Mouse (Mus musculus) thymus, adult 18-20 months (tissue): ENCODE results near the gene Arf5.

Experiments
- DNase-seq, 2 experiments: peaks; one replicate each; pipeline ENCODE4 v3.0.0; 2022; ENCODE audit warnings: mixed read lengths in 2 of 2

Arf5 gene

DNA sequence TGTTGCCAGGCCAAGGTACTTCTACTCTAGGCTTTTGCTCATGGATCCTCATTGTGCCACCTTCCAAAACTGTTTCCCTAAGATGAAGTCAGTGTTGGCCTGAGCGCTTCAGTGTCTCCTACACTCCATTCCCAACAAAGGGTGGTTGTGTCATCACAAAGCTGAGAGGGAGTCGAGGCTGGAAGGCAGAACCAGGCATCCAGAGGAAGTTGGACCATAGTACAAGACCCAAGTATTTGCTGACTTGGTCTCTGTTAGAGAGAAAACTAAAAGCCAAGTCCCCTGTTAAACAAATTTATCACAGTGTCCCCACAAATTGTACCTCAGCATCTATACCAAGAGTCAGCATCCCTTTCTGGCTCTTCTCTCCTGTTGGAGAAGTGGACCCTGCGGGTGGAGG, 4.9 kb downstream of the Arf5 start, which contains the start of gene Gcc1:
Gcc1 (minus strand) TSS at position 101 of the 400 bp plus-strand sequence.
- no peak for DNase-seq

GRCm38 (mm10) chr6:28429870-28430269, 6.5 kb downstream of the Arf5 start:
- no peak for DNase-seq

GRCm38 (mm10) chr6:28430795-28431537, 7.6 kb downstream of the Arf5 start:
- DNase-seq = no peak

- no peak for DNase-seq
Observed at GRCm38 (mm10) chr6:28431538-28431855, 8.1 kb downstream of the Arf5 start.

DNA sequence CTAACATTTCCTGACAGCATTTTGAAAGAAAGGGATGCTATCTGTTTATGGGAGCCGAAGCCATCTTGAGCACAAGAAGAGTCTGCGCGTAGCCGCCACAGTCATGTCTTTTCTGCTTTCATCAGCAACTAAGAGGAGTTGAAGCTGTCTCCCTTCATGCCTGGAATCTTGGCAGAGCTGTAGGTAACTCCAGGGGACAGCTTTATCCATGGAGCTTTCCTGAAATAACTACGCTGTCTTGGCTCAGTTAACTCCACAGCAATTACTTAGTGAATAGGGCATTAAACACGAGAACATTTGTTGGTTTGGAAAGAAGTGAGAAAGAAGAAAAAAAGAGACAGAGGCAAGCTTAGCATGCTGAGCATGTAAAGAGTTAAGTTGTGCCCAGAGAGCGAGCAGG, 24.6 kb downstream of the Arf5 start:
- DNase-seq = no peak

- DNase-seq = no peak
Observed at GRCm38 (mm10) chr6:28449253-28449652, 25.9 kb downstream of the Arf5 start, which contains the start of gene Pax4. Gene Pax4, minus strand, starts transcription at chr6:28449353.

- no peak for DNase-seq
Observed at GRCm38 (mm10) chr6:28450481-28450880, 27.1 kb downstream of the Arf5 start.

DNA sequence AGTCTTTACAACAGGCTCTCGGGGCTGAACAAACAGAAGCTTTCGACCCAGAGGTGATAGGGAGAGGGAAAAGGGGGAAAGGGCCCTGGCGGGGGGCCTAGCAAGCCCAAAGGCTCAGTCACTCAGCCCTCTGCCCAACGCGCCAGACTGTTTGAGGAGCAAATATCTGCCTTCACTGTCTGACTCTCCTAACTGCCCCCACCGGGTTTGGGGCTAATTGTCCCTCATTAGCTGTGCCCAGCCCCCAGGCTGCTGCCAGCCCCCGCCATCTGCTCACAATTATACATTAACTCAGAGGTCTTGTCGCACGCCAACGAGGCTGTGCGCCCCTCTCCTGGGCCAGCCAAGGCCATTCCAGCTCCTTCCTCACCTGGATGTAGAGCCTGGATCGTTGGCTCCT, 27.6 kb downstream of the Arf5 start:
- DNase-seq = no peak

- DNase-seq = no peak
Observed at GRCm38 (mm10) chr6:28459221-28459668, 35.9 kb downstream of the Arf5 start.

DNA sequence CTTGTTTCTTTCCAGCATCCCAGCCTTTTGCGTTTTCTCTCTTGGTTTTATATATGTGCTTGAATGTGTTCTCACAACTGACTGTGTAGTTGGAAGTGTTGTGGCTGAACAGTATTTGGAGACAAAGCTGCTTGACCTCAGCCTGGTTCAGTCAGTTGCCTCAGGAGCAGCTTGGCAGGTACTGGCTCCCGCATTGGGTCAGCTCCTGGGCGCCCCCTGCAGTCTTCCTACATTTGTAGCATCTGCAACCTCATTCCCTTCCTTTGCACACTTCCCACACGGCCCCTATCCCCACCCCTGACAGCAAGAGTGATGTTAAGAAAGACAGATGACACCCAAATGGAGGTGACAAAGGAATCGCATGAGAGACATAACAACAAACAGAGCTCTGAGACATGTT, 37.2 kb downstream of the Arf5 start:
- peak; percentile 24 for DNase-seq

- DNase-seq = no peak
Observed at GRCm38 (mm10) chr6:28464630-28465029, 41.3 kb downstream of the Arf5 start.

- no peak for DNase-seq
Observed at GRCm38 (mm10) chr6:28470017-28470602, 46.8 kb downstream of the Arf5 start.

DNA sequence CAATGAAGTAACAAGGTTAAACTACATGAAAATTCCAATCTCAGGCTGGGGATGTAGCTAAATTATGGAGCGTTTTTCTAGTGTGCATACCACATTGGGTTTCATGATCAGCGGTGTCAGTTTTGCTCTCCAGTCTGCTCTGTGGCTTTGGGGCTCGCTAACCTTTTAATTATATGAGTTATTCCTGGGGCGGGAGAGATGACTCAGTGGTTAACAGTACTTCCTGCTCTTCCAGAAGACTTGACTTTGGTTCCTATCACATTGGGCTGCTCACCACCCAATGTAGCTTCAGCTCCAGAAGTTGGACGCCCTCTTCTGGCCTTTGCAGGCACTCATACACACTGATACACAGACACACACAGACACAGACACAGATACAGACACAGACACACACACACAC, 47.3 kb downstream of the Arf5 start:
- no peak for DNase-seq

- DNase-seq = no peak
Observed at GRCm38 (mm10) chr6:28471284-28472035, 48.1 kb downstream of the Arf5 start.

DNA sequence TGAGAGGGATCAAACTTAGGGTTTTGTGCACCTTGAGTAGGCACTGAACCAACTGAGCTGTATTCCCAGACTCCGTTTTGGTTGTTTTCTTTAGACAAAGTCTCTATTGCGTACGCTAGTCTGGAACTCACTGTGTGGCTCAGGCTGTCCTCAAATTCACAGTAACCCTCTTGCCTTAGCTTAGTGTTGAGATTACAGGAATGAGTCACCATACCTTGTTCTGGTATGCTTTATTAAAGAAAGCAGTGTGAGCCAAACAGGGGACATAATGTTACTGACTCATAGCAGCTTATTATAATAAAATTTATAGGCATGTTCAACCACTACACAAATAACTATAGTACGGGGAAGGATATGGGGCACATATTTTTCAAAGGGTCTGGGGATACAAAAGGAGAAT, 50.9 kb downstream of the Arf5 start:
- DNase-seq = no peak

DNA sequence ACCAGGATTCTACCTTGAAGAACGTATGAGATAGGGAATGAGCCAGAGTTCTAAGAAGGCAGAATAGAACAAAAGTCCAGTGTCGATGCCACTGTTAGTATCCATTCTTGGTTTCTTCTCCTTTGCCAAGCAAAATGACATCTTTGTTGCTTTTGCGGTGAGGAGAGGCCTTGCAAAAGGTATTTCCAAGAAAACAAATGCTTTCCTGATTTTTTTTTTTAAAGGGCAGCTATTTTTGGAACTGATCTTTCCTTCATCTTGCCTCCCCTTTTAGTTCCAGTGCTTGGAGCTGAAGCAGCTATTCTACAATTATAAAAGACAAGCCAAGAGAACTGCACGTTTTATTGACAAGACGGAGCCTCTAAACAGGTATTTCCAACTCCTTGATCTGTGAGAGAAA, 51.5 kb downstream of the Arf5 start, which contains the start of gene Snd1:
Snd1 (plus strand) TSS at position 301 of the 400 bp plus-strand sequence.
- DNase-seq = no peak
